Mouse (Mus musculus): ENCODE results near the gene AU015836.
"Not testable (repeated sequence)": the region's sequence is repeated elsewhere in the genome, so short reads cannot be mapped to it uniquely, and the experiment has no call there.

- not testable (repeated sequence) for TF ChIP-seq POLR2A (IDR thresholded peaks at IDR 0.05; ENCODE audit: borderline replicate concordance, low read depth, low read length); CTCF (IDR thresholded peaks at IDR 0.05; ENCODE audit: low read depth, low read length)
These were observed 16.6 kb downstream of the AU015836 start for GRCm38 (mm10) chrX:93985096-93985495.

Measured in bone marrow macrophage, adult 2 months (primary cell).